Mouse (Mus musculus): ENCODE data around the gene Mb21d2.

Gene Mb21d2

DNA sequence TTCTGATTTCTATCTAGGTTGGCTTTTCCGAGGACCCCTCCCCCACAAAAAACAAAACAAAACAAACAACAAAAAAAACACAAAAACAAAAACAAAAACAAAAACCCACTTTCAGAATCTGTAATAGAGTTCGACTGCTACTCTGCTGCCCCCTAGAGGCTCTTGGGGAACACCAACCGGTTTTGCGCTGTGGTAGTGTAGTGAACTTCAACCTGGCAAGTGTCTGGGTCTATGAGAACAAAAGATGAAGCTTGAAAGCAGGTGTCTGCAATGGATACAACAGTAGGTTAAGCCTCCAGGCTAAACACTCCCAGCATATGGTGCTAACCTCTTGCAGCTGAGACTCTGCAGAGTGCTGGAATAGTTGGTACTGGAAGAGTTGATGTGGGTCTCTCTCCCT lies 136.4 kb downstream of the Mb21d2 start:
- peak; percentile 58 for DNase-seq (ENCODE audit: low read depth, low spot score)

Measured in mesoderm, embryonic 11.5 days (tissue).